Mouse (Mus musculus) kidney, embryonic 15.5 days (tissue): ENCODE results near the gene Prickle2. TPM values are rescaled to one million over a fixed set of nuclear protein-coding genes. Genes with fewer than 3 reads are reported as not detected.
A peak's percentile ranks its signal among the peaks of the same experiment; 100 is the strongest.

Experiments
- ATAC-seq: fragments of 200-750 bp; cut with Nextera tagmentation; replicated peaks from 2 replicates; pipeline ENCODE4 v1.8.0; 2017; ENCODE audit warnings: moderate TSS enrichment; ENCODE audit not compliant: low FRiP score
- H3K27ac ChIP-seq: fragments of 300-500 bp; sonication (generic); 2 replicates; pipeline ENCODE4 v1.5.1; 2015; ENCODE audit warnings: mild to moderate bottlenecking, inconsistent platforms
- H3K27me3 ChIP-seq: fragments of 300-500 bp; sonication (generic); 2 replicates; pipeline ENCODE4 v1.6.1; 2015; ENCODE audit warnings: inconsistent platforms
- H3K36me3 ChIP-seq: fragments of 300-500 bp; sonication (generic); 2 replicates; pipeline ENCODE4 v1.6.1; 2015; ENCODE audit warnings: inconsistent platforms
- H3K4me1 ChIP-seq: fragments of 300-500 bp; sonication (generic); 2 replicates; pipeline ENCODE4 v1.6.1; 2015; ENCODE audit warnings: inconsistent platforms
- H3K4me2 ChIP-seq: fragments of 300-500 bp; sonication (generic); 2 replicates; pipeline ENCODE4 v1.6.1; 2015; ENCODE audit warnings: moderate library complexity, mild to moderate bottlenecking, inconsistent platforms
- H3K4me3 ChIP-seq: fragments of 300-500 bp; sonication (generic); replicated peaks from 2 replicates; pipeline ENCODE4 v1.5.1; 2015; ENCODE audit warnings: mild to moderate bottlenecking, inconsistent platforms
- H3K9ac ChIP-seq: fragments of 300-500 bp; sonication (generic); 2 replicates; pipeline ENCODE4 v1.6.1; 2015; ENCODE audit warnings: mild to moderate bottlenecking, inconsistent platforms
- H3K9me3 ChIP-seq: fragments of 300-500 bp; sonication (generic); replicated peaks from 2 replicates; pipeline ENCODE4 v1.6.1; 2016; ENCODE audit warnings: inconsistent platforms
- WGBS: fragments of 180-500 bp; shearing (Covaris S2); methylation state at CpG from one replicate; pipeline ENCODE4 v1.1.7; 2015; ENCODE audit warnings: mixed read lengths; 5-methylcytosine and 5-hydroxymethylcytosine counted together
- polyA plus RNA-seq: library from polyadenylated mRNA; unstranded; fragments of >200 nt; fragmentation: Nextera tagmentation; extraction: Ambion mirVana; gene quantifications from 2 replicates; pipeline ENCODE4 v1.2.1, GENCODE M21; 2015

Gene Prickle2
- polyA plus RNA-seq, 1 experiment from 2014 or later, result 7.6 TPM

DNA sequence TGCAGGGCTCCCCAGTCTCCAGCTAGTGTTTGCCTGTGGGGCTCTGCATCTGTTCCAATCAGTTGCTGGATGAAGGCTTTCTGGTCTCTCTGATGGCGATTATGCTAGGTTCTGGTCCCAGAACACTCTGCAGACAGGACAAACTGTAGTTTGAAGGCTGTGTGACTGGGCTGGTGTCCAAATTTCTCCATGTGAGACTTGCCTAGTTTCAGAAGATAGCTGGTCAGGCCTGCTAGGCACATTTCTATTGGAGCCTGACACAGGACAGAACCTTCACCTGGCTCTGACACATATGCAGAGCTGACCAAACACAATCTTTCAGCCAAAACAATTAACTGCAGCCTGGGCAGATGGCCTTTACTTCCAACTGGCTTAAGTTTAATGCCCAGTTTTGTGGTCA is 80.0 kb downstream of the Prickle2 start:
- Histone ChIP-seq H3K9me3 (no peaks in the 10 kb centered on the region), H3K36me3 (no peaks in the 10 kb centered on the region), H3K4me1 (peaks cover 10% of the 10 kb centered on the region; the same call in 1 of the 2 replicates), H3K4me2 (no peak overlapping the region), H3K4me3 (no peak overlapping the region), H3K9ac (no peak overlapping the region), H3K27ac (0 out of 2 replicates have a peak overlapping the region, but pooled peaks have one; percentile 13), H3K27me3 (no peaks in the 10 kb centered on the region)
- 64% methylated on average over 1 of the region's 1 CpGs for WGBS
- ATAC-seq, result no peak

- Histone ChIP-seq H3K4me1 (peaks cover 10% of the 10 kb centered on the region; the same call in 1 of the 2 replicates), H3K4me3 (no peak overlapping the region), H3K36me3 (no peaks in the 10 kb centered on the region; the same call in 1 of the 2 replicates), H3K27ac (no peak overlapping the region), H3K4me2 (no peak overlapping the region), H3K9ac (no peak overlapping the region), H3K27me3 (no peaks in the 10 kb centered on the region), H3K9me3 (no peaks in the 10 kb centered on the region)
- 62% methylated on average over 6 of the region's 6 CpGs for WGBS
- ATAC-seq, result no peak
These were observed 81.6 kb downstream of the Prickle2 start for GRCm38 (mm10) chr6:92624306-92624705.

GRCm38 (mm10) chr6:92617183-92617582 is 88.8 kb downstream of the Prickle2 start:
- no peak for ATAC-seq
- Histone ChIP-seq H3K9ac (no peak overlapping the region), H3K27ac (no peak overlapping the region), H3K4me1 (peaks cover 5% of the 10 kb centered on the region; the same call in 1 of the 2 replicates), H3K36me3 (peaks cover 3% of the 10 kb centered on the region; the same call in 1 of the 2 replicates), H3K4me2 (no peak overlapping the region), H3K9me3 (no peaks in the 10 kb centered on the region), H3K4me3 (no peak overlapping the region), H3K27me3 (no peaks in the 10 kb centered on the region)
- WGBS, result 80% methylated on average over 2 of the region's 2 CpGs

DNA sequence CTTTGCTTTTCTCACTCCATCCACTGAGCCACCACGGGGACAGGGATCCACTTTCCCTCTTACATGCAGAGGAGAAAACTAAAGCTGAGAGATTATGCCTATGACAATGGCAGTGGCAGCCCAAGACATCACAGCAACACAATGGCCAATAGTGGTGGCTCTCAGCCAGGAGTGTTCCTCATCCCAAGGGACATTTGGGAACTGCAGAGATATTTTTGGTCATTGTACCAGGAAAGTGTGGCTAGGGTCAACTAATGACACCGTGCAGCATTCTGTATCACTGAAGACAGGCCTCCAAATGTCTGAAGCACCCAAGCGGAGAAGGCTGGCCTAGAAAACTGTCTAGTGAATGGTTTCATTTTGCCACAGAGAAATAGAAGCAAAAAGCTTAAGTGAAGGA is 91.2 kb downstream of the Prickle2 start:
- peaks cover 5% of the 10 kb centered on the region; the same call in 1 of the 2 replicates for H3K4me1 ChIP-seq
- H3K9me3 ChIP-seq, result no peaks in the 10 kb centered on the region
- H3K27ac ChIP-seq, result no peak overlapping the region
- no peaks in the 10 kb centered on the region for H3K27me3 ChIP-seq
- no peak overlapping the region for H3K4me3 ChIP-seq
- H3K9ac ChIP-seq, result no peak overlapping the region
- WGBS, result 67% methylated on average over 3 of the region's 3 CpGs
- no peak overlapping the region for H3K4me2 ChIP-seq
- peaks cover 3% of the 10 kb centered on the region; the same call in 1 of the 2 replicates for H3K36me3 ChIP-seq
- ATAC-seq, result no peak

DNA sequence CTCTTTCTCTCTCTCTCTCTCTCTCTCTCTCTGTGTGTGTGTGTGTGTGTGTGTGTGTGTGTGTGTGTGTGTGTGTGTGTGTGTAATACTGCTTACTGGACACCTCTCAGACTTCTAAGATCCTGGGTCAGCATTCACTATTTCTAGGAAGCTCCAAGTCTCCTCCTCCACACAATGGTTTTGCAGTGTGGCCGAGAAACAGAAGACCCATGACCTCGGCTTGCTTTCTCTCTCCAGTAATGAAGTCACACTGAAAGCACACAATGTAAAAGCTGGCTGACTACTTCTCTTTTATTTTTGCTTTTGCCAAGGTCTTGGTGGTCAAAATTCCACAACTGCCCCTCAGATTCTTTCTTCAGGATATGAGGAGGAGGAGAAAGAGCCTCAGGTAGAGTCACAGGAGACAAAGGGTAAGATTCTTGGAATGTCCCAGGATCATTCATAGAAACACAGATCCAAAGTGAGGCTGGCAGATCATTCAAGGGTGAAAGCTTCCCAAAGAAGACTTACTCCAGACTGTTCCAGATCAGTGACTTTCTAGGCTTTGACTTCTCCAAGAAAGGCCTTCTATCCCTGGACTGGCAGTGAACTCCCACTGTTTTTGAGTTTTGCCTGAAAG is 93.7 kb downstream of the Prickle2 start:
- Histone ChIP-seq H3K27me3 (no peaks in the 10 kb centered on the region), H3K9me3 (no peaks in the 10 kb centered on the region), H3K27ac (peak overlapping the region; percentile 60; the same call in 1 of the 2 replicates), H3K9ac (no peak overlapping the region), H3K4me3 (no peak overlapping the region), H3K36me3 (no peaks in the 10 kb centered on the region), H3K4me2 (no peak overlapping the region), H3K4me1 (peaks cover 18% of the 10 kb centered on the region)
- 0 out of 2 replicates have a peak, but pooled peaks have one; percentile 25 for ATAC-seq
- WGBS, result 28% methylated on average over 2 of the region's 2 CpGs

DNA sequence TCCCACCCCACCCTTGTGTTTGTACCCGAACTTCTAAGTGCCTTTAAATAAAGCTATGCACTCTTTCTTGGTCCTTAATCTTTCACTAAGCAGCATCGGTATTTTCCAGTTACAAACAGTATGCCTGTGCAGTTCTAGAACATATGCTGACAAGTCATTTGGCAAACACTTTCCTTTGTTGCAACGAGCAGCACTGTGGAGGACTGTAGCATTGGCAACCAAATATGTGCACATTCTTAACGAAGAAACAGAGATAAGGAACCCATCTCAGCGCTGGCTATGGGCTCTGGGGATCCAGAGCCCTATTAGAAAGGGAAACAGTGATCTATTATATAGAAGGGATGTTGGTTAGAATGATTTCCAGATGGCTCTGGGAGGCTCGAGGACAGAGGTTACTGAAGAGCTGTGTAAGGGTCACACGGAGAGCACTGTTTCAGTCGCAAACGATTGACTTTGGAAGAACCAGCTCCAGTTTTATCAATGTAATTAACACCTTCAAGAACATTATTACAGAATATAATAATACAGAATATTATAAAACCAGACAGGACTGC is 96.2 kb downstream of the Prickle2 start:
- Histone ChIP-seq H3K9me3 (no peaks in the 10 kb centered on the region), H3K9ac (no peak overlapping the region), H3K4me2 (no peak overlapping the region), H3K27ac (0 out of 2 replicates have a peak overlapping the region, but pooled peaks have one; percentile 10), H3K27me3 (no peaks in the 10 kb centered on the region), H3K4me1 (peaks cover 26% of the 10 kb centered on the region), H3K36me3 (no peaks in the 10 kb centered on the region), H3K4me3 (no peak overlapping the region)
- 59% methylated on average over 9 of the region's 9 CpGs for WGBS
- no peak for ATAC-seq

DNA sequence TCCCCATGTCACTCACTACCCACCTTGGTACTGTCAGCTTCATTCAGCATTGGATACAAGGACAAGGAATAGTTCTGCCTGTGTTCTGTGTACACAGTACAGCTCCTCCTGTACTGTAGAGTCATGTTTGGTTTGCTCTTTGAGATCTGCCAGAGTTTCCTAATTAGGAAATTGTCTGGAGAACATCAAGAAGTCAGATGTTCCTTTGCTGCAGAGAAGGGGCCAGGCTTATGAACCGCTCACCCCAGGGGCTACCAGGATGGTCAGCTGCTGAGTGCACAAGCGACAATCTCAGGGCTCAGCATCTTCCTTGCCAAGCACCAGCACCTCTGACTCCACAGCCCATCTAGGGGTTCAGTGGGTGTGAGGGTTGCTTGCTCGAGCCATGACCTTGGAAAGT is 96.9 kb downstream of the Prickle2 start:
- Histone ChIP-seq H3K27ac (0 out of 2 replicates have a peak overlapping the region, but pooled peaks have one; percentile 33), H3K27me3 (no peaks in the 10 kb centered on the region), H3K9me3 (no peaks in the 10 kb centered on the region), H3K4me1 (peaks cover 30% of the 10 kb centered on the region), H3K9ac (no peak overlapping the region), H3K4me3 (no peak overlapping the region), H3K4me2 (no peak overlapping the region), H3K36me3 (no peaks in the 10 kb centered on the region)
- 85% methylated on average over 3 of the region's 3 CpGs for WGBS
- no peak for ATAC-seq

- no peaks in the 10 kb centered on the region for H3K36me3 ChIP-seq
- no peaks in the 10 kb centered on the region for H3K27me3 ChIP-seq
- no peak overlapping the region for H3K4me3 ChIP-seq
- 29% methylated on average over 2 of the region's 2 CpGs for WGBS
- peak; percentile 60; the same call in 1 of the 2 replicates for ATAC-seq
- no peaks in the 10 kb centered on the region for H3K9me3 ChIP-seq
- H3K27ac ChIP-seq, result peak overlapping the region; percentile 64
- H3K9ac ChIP-seq, result no peak overlapping the region
- peaks cover 25% of the 10 kb centered on the region for H3K4me1 ChIP-seq
- no peak overlapping the region for H3K4me2 ChIP-seq
These were observed 100.8 kb downstream of the Prickle2 start for GRCm38 (mm10) chr6:92605156-92605555.

DNA sequence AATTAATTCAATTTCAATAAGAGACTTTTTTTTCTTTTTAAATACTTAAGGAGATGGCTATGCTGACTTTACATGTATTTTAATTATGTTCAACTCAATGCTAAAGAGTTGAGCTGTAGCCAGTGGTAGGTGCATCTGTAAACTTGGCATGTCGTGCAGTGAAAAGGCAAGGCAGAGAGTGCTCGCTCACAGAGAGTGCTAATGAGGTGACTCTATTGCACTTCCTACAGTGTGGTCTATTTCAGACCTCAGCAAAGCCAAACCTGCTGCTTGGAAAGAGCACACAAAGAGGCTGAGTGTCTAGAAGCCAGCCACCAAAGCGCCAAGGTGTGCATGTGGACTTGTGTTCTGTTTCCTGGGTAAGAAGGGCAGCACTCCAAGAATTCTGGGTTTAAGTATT is 109.6 kb downstream of the Prickle2 start:
- WGBS, result 79% methylated on average over 3 of the region's 3 CpGs
- H3K36me3 ChIP-seq, result no peaks in the 10 kb centered on the region
- no peak for ATAC-seq
- no peaks in the 10 kb centered on the region for H3K9me3 ChIP-seq
- H3K4me1 ChIP-seq, result no peaks in the 10 kb centered on the region
- no peak overlapping the region for H3K4me3 ChIP-seq
- H3K9ac ChIP-seq, result no peak overlapping the region
- no peak overlapping the region for H3K4me2 ChIP-seq
- H3K27ac ChIP-seq, result no peak overlapping the region
- no peaks in the 10 kb centered on the region for H3K27me3 ChIP-seq

- no peak for ATAC-seq
- Histone ChIP-seq H3K4me3 (no peak overlapping the region), H3K9me3 (no peaks in the 10 kb centered on the region), H3K4me1 (peaks cover 3% of the 10 kb centered on the region; the same call in 1 of the 2 replicates), H3K9ac (no peak overlapping the region), H3K27ac (0 out of 2 replicates have a peak overlapping the region, but pooled peaks have one; percentile 41), H3K27me3 (no peaks in the 10 kb centered on the region), H3K36me3 (no peaks in the 10 kb centered on the region), H3K4me2 (no peak overlapping the region)
- 39% methylated on average over 5 of the region's 5 CpGs for WGBS
These were observed 116.4 kb downstream of the Prickle2 start for GRCm38 (mm10) chr6:92589381-92590065.

DNA sequence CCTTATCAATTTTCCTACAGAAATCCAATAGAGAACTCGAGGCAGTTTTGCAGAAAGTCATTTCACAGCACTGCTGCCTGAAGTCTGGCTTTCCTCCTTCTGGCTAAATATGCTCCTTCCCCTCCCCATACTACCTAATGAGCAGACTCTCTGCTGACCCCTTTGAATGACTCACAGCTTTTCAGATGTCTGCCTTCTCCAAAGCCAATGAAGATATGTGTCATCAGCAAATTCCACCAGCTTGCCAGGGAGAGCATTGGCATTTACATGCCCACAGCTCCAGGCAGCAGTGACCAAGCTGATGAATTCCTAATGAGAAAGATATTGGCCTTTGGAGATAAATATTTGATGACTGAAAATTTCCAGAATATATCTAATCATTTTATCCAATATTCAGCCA is 121.9 kb downstream of the Prickle2 start:
- no peak overlapping the region for H3K9ac ChIP-seq
- H3K36me3 ChIP-seq, result no peaks in the 10 kb centered on the region
- no peak overlapping the region for H3K27ac ChIP-seq
- no peak overlapping the region for H3K4me3 ChIP-seq
- H3K9me3 ChIP-seq, result no peaks in the 10 kb centered on the region
- 54% methylated on average over 1 of the region's 1 CpGs for WGBS
- H3K27me3 ChIP-seq, result no peaks in the 10 kb centered on the region
- ATAC-seq, result no peak
- no peak overlapping the region for H3K4me2 ChIP-seq
- H3K4me1 ChIP-seq, result no peaks in the 10 kb centered on the region

GRCm38 (mm10) chr6:92575227-92575626 is 130.7 kb downstream of the Prickle2 start:
- no peak for ATAC-seq
- Histone ChIP-seq H3K4me1 (no peaks in the 10 kb centered on the region), H3K27me3 (no peaks in the 10 kb centered on the region), H3K27ac (no peak overlapping the region), H3K9me3 (no peaks in the 10 kb centered on the region), H3K4me3 (no peak overlapping the region), H3K9ac (no peak overlapping the region), H3K4me2 (no peak overlapping the region), H3K36me3 (no peaks in the 10 kb centered on the region)
- WGBS, result 59% methylated on average over 4 of the region's 4 CpGs
